Mouse (Mus musculus): ENCODE data around the gene Rhebl1. TPM values are rescaled to one million over a fixed set of nuclear protein-coding genes. Genes with fewer than 3 reads are reported as not detected.

Gene Rhebl1
- polyA plus RNA-seq, 1 experiment from 2014 or later, result 19.4 TPM

- Histone ChIP-seq H3K4me3 (replicated peaks; ENCODE audit: low read length) (no peak overlapping the region), H3K27ac (no peak overlapping the region), H3K9me3 (ENCODE audit: control insufficient read depth, low read length) (no peaks in the 10 kb centered on the region), H3K4me1 (replicated peaks; ENCODE audit: control insufficient read depth, insufficient read depth, low read length) (no peaks in the 10 kb centered on the region), H3K4me2 (replicated peaks) (no peak overlapping the region), H3K36me3 (replicated peaks; ENCODE audit: control insufficient read depth, insufficient read depth) (peaks cover 100% of the 10 kb centered on the region), H3K27me3 (ENCODE audit: control insufficient read depth, insufficient read depth, low read length) (no peaks in the 10 kb centered on the region), H3K9ac (no peak overlapping the region)
- ATAC-seq (ENCODE audit: low FRiP score), result no peak
- WGBS, result 85% methylated on average over 9 of the region's 9 CpGs
- no peak for DNase-seq (ENCODE audit: low spot score)
These were observed 34.9 kb downstream of the Rhebl1 start for GRCm38 (mm10) chr15:98859319-98860043.

- Histone ChIP-seq H3K4me1 (replicated peaks; ENCODE audit: control insufficient read depth, insufficient read depth, low read length) (no peaks in the 10 kb centered on the region), H3K4me3 (replicated peaks; ENCODE audit: low read length) (no peak overlapping the region), H3K27ac (no peak overlapping the region), H3K9me3 (ENCODE audit: control insufficient read depth, low read length) (no peaks in the 10 kb centered on the region), H3K27me3 (ENCODE audit: control insufficient read depth, insufficient read depth, low read length) (no peaks in the 10 kb centered on the region), H3K4me2 (replicated peaks) (no peak overlapping the region), H3K36me3 (replicated peaks; ENCODE audit: control insufficient read depth, insufficient read depth) (peaks cover 100% of the 10 kb centered on the region), H3K9ac (no peak overlapping the region)
- DNase-seq (ENCODE audit: low spot score), result no peak
- WGBS, result 96% methylated on average over 16 of the region's 16 CpGs
- no peak for ATAC-seq (ENCODE audit: low FRiP score)
These were observed 40.1 kb downstream of the Rhebl1 start for GRCm38 (mm10) chr15:98854214-98854613.

GRCm38 (mm10) chr15:98853161-98853937 is 41.0 kb downstream of the Rhebl1 start:
- DNase-seq (ENCODE audit: low spot score) (no peak), ATAC-seq (ENCODE audit: low FRiP score) (no peak)
- no peaks in the 10 kb centered on the region for H3K9me3 ChIP-seq (ENCODE audit: control insufficient read depth, low read length)
- 93% methylated on average over 28 of the region's 28 CpGs for WGBS
- no peaks in the 10 kb centered on the region for H3K4me1 ChIP-seq (replicated peaks; ENCODE audit: control insufficient read depth, insufficient read depth, low read length)
- no peak overlapping the region for H3K4me2 ChIP-seq (replicated peaks)
- no peak overlapping the region for H3K27ac ChIP-seq
- no peak overlapping the region for H3K9ac ChIP-seq
- H3K36me3 ChIP-seq (replicated peaks; ENCODE audit: control insufficient read depth, insufficient read depth), result peaks cover 100% of the 10 kb centered on the region
- no peak overlapping the region for H3K4me3 ChIP-seq (replicated peaks; ENCODE audit: low read length)
- H3K27me3 ChIP-seq (ENCODE audit: control insufficient read depth, insufficient read depth, low read length), result no peaks in the 10 kb centered on the region

- Histone ChIP-seq H3K9ac (no peak overlapping the region), H3K36me3 (replicated peaks; ENCODE audit: control insufficient read depth, insufficient read depth) (peaks cover 100% of the 10 kb centered on the region), H3K9me3 (ENCODE audit: control insufficient read depth, low read length) (no peaks in the 10 kb centered on the region), H3K4me3 (replicated peaks; ENCODE audit: low read length) (no peak overlapping the region), H3K4me2 (replicated peaks) (no peak overlapping the region), H3K27me3 (ENCODE audit: control insufficient read depth, insufficient read depth, low read length) (no peaks in the 10 kb centered on the region), H3K4me1 (replicated peaks; ENCODE audit: control insufficient read depth, insufficient read depth, low read length) (no peaks in the 10 kb centered on the region), H3K27ac (no peak overlapping the region)
- 88% methylated on average over 8 of the region's 9 CpGs for WGBS
- ATAC-seq (ENCODE audit: low FRiP score), result no peak
- DNase-seq (ENCODE audit: low spot score), result no peak
These were observed 41.6 kb downstream of the Rhebl1 start for GRCm38 (mm10) chr15:98852733-98853132.

GRCm38 (mm10) chr15:98852071-98852470 is 42.3 kb downstream of the Rhebl1 start:
- no peak for ATAC-seq (ENCODE audit: low FRiP score)
- no peak overlapping the region for H3K4me2 ChIP-seq (replicated peaks)
- H3K27me3 ChIP-seq (ENCODE audit: control insufficient read depth, insufficient read depth, low read length), result no peaks in the 10 kb centered on the region
- H3K9ac ChIP-seq, result no peak overlapping the region
- H3K4me1 ChIP-seq (replicated peaks; ENCODE audit: control insufficient read depth, insufficient read depth, low read length), result no peaks in the 10 kb centered on the region
- no peak overlapping the region for H3K27ac ChIP-seq
- no peaks in the 10 kb centered on the region for H3K9me3 ChIP-seq (ENCODE audit: control insufficient read depth, low read length)
- no peak for DNase-seq (ENCODE audit: low spot score)
- peaks cover 100% of the 10 kb centered on the region for H3K36me3 ChIP-seq (replicated peaks; ENCODE audit: control insufficient read depth, insufficient read depth)
- WGBS, result 94% methylated on average over 9 of the region's 9 CpGs
- H3K4me3 ChIP-seq (replicated peaks; ENCODE audit: low read length), result no peak overlapping the region

GRCm38 (mm10) chr15:98851229-98851818 is 43.0 kb downstream of the Rhebl1 start:
- no peak for DNase-seq (ENCODE audit: low spot score)
- H3K27ac ChIP-seq, result no peak overlapping the region
- no peaks in the 10 kb centered on the region for H3K4me1 ChIP-seq (replicated peaks; ENCODE audit: control insufficient read depth, insufficient read depth, low read length)
- 91% methylated on average over 21 of the region's 21 CpGs for WGBS
- H3K36me3 ChIP-seq (replicated peaks; ENCODE audit: control insufficient read depth, insufficient read depth), result peaks cover 100% of the 10 kb centered on the region
- H3K9ac ChIP-seq, result no peak overlapping the region
- H3K9me3 ChIP-seq (ENCODE audit: control insufficient read depth, low read length), result no peaks in the 10 kb centered on the region
- no peak overlapping the region for H3K4me2 ChIP-seq (replicated peaks)
- H3K27me3 ChIP-seq (ENCODE audit: control insufficient read depth, insufficient read depth, low read length), result no peaks in the 10 kb centered on the region
- no peak overlapping the region for H3K4me3 ChIP-seq (replicated peaks; ENCODE audit: low read length)
- no peak for ATAC-seq (ENCODE audit: low FRiP score)

- Histone ChIP-seq H3K27ac (no peak overlapping the region), H3K27me3 (ENCODE audit: control insufficient read depth, insufficient read depth, low read length) (no peaks in the 10 kb centered on the region), H3K36me3 (replicated peaks; ENCODE audit: control insufficient read depth, insufficient read depth) (peaks cover 100% of the 10 kb centered on the region), H3K9ac (no peak overlapping the region), H3K4me3 (replicated peaks; ENCODE audit: low read length) (no peak overlapping the region), H3K4me2 (replicated peaks) (no peak overlapping the region), H3K9me3 (ENCODE audit: control insufficient read depth, low read length) (no peaks in the 10 kb centered on the region), H3K4me1 (replicated peaks; ENCODE audit: control insufficient read depth, insufficient read depth, low read length) (no peaks in the 10 kb centered on the region)
- no peak for ATAC-seq (ENCODE audit: low FRiP score)
- DNase-seq (ENCODE audit: low spot score), result no peak
- WGBS, result 91% methylated on average over 14 of the region's 14 CpGs
These were observed 43.7 kb downstream of the Rhebl1 start for GRCm38 (mm10) chr15:98850668-98851067.

GRCm38 (mm10) chr15:98849956-98850600 is 44.3 kb downstream of the Rhebl1 start:
- Histone ChIP-seq H3K4me3 (replicated peaks; ENCODE audit: low read length) (no peak overlapping the region), H3K27me3 (ENCODE audit: control insufficient read depth, insufficient read depth, low read length) (no peaks in the 10 kb centered on the region), H3K9me3 (ENCODE audit: control insufficient read depth, low read length) (no peaks in the 10 kb centered on the region), H3K4me1 (replicated peaks; ENCODE audit: control insufficient read depth, insufficient read depth, low read length) (no peaks in the 10 kb centered on the region), H3K4me2 (replicated peaks) (no peak overlapping the region), H3K27ac (no peak overlapping the region), H3K9ac (no peak overlapping the region), H3K36me3 (replicated peaks; ENCODE audit: control insufficient read depth, insufficient read depth) (peaks cover 100% of the 10 kb centered on the region)
- ATAC-seq (ENCODE audit: low FRiP score) (no peak), DNase-seq (ENCODE audit: low spot score) (no peak)
- 94% methylated on average over 16 of the region's 16 CpGs for WGBS

- H3K4me2 ChIP-seq (replicated peaks), result no peak overlapping the region
- no peaks in the 10 kb centered on the region for H3K4me1 ChIP-seq (replicated peaks; ENCODE audit: control insufficient read depth, insufficient read depth, low read length)
- H3K9ac ChIP-seq, result no peak overlapping the region
- no peak overlapping the region for H3K4me3 ChIP-seq (replicated peaks; ENCODE audit: low read length)
- peaks cover 100% of the 10 kb centered on the region for H3K36me3 ChIP-seq (replicated peaks; ENCODE audit: control insufficient read depth, insufficient read depth)
- 96% methylated on average over 11 of the region's 11 CpGs for WGBS
- no peak for ATAC-seq (ENCODE audit: low FRiP score)
- no peak overlapping the region for H3K27ac ChIP-seq
- H3K9me3 ChIP-seq (ENCODE audit: control insufficient read depth, low read length), result no peaks in the 10 kb centered on the region
- no peaks in the 10 kb centered on the region for H3K27me3 ChIP-seq (ENCODE audit: control insufficient read depth, insufficient read depth, low read length)
- no peak for DNase-seq (ENCODE audit: low spot score)
These were observed 45.2 kb downstream of the Rhebl1 start for GRCm38 (mm10) chr15:98849165-98849564.
